Mouse (Mus musculus): ENCODE data around the gene Tcaf3.

Gene Tcaf3

DNA sequence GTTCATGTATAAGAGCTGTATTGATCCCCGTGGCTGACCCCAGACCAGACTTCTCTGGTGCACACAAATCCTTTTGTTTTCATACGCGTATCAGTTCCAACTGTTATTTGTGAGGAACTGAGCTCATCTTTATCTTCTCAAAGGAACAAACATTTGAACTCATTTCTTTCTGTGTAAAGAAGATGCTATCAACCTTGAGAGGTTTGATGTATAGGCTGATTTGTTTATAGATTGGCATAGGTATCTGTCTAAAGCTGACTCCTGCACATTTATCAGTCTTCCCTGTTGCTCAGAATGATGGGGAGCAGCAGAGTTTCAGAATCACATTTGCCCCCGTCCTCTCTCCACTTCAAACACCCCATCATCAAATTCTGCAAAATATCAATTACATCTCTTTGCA is at the start of gene Tcaf3:
Gene Tcaf3 (minus strand): TSS at position 101 of the 400 bp plus-strand sequence.
- no peak for DNase-seq (ENCODE audit: low read depth in 2 of 2, low spot score in 2 of 2)

DNA sequence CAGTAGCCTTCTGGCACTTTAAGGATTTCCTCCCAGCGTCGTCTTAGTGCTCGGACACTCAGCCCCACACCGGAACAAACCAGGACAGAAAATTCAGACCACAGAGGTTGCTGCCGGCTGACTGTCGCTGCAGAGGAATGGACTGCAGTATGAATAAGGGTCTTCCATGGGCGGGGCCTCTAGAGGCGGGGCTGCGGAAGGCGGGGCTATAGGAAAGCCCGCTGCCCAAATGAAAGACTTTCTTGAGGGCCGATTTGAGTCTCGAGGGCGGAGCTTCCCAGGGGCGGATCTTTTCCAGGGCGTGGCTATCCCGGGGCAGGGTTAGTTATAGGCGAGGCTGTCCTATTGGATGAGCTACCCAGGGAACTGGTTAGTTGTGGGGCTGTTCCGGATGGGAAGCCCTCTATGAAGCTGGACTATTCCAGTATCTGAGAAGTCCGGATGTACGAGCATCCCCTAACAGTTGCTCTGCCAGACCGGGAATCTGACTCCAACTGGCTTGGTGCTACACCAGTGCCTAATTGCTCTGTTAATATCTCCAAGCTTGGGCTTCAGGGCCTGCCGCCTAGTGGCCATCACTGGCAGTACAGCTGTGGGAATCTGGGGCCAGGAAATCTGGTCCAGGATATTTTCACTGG is 47.5 kb upstream of the Tcaf3 start, which contains the start of gene Tcaf2:
Gene Tcaf2 (minus strand): TSS at position 343 of the 638 bp plus-strand sequence.
- no peak for DNase-seq (ENCODE audit: low read depth in 2 of 2, low spot score in 2 of 2)

DNA sequence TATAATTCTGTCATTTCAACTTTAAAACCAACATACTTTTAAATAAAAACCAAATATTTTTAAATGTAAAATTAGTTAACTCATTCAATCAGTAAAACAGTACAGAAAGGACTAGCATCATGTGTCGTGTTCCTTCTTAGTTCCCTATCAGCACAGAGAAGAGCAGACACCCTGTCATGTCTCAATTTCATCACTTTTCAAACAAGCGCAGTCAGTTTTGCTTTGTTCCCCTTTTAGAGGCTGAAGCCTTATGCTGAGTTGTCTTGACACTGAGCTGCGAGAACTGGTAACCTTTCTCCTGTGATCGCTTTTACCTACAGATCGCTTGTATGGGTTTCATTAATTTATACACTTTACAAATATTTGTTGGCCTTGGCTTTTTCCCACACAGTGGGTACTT is 36.9 kb upstream of the Tcaf3 start:
- no peak for DNase-seq (ENCODE audit: low read depth in 2 of 2, low spot score in 2 of 2)

- DNase-seq (ENCODE audit: low read depth in 2 of 2, low spot score in 2 of 2): no peak
These were observed 33.9 kb upstream of the Tcaf3 start for GRCm38 (mm10) chr6:42631395-42631794.

- DNase-seq (ENCODE audit: low read depth in 2 of 2, low spot score in 2 of 2): no peak
These were observed 19.4 kb upstream of the Tcaf3 start for GRCm38 (mm10) chr6:42616904-42617303.

GRCm38 (mm10) chr6:42612218-42612617 is 14.7 kb upstream of the Tcaf3 start:
- DNase-seq (ENCODE audit: low read depth in 2 of 2, low spot score in 2 of 2): no peak

- no peak for DNase-seq (ENCODE audit: low read depth in 2 of 2, low spot score in 2 of 2)
These were observed 13.5 kb upstream of the Tcaf3 start for GRCm38 (mm10) chr6:42610954-42611522.

DNA sequence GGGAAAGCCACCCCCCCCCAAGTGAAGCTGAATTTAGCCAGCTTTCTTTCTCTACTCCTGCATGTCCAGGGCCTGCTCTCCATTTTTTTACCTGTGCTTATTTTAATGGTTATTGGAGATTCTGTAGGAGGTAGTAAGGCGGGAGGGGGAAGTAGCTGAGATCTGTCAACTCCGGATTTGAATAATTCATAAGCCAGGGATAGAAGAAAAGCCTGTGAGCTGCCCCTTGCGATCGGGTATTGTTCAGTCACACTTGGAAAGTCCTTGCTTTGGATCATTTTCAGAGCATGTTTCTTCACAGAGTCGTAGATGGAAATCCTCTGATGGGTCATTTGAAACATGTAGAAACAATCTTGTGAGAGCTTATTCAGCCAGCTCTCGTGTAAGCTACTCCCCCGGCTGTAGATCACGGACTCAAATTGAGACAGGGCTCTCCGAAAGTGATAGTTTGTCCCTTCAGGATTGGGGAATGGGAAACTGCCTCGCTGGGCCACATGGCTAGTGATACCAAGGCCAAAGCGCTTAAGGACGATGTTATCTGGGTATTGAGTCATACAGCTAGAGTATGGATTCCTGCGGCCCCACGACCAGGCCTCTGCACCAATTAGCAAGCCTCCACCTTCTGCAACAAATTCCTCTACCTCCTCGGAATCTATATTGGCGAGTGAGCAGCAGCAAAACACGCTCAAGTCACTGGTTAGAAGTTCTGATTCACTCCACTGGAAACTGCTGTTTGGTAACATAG is 4.2 kb downstream of the Tcaf3 start:
- DNase-seq (ENCODE audit: low read depth in 2 of 2, low spot score in 2 of 2): no peak

DNA sequence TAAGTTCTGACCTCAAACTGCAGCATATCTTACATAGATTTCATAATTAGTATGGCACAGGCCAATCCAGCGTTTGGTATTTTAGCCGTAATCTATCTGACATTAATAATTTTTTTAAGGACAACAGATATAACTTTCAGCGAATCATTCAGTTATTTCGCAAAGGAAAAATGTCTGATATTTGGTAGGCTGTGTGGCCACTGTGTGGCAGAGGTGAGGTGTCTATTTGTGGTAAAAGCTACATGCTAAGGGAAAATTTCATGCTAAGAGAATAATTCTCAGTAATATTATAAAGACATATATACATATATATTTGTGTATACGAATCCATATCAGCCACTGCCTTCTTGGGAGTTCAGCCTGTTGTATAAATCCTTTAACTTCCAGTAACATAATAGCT is 10.9 kb downstream of the Tcaf3 start:
- no peak for DNase-seq (ENCODE audit: low read depth in 2 of 2, low spot score in 2 of 2)

DNA sequence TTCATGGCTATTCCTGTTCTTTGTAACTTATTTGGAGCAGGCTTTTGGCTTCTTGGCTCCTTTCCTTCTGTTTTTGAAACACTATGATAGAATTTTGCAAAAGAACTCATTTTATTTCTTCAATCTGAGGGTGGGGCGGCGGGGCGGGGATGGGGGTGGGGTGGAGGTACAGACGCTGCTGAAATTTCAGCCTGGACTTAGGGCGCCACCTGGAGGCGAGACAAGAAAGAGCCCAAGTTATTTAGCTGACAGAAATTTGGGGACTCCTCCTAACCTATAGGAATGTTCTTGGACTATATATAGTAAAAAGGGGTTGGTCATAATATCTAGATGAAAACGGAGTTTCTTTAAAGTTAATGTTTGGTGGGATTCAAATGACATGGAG is 14.0 kb downstream of the Tcaf3 start:
- DNase-seq (ENCODE audit: low read depth in 2 of 2, low spot score in 2 of 2): peak in 1 of 2 experiments; percentile 9

- no peak for DNase-seq (ENCODE audit: low read depth in 2 of 2, low spot score in 2 of 2)
These were observed 14.6 kb downstream of the Tcaf3 start for GRCm38 (mm10) chr6:42582741-42583487.

DNA sequence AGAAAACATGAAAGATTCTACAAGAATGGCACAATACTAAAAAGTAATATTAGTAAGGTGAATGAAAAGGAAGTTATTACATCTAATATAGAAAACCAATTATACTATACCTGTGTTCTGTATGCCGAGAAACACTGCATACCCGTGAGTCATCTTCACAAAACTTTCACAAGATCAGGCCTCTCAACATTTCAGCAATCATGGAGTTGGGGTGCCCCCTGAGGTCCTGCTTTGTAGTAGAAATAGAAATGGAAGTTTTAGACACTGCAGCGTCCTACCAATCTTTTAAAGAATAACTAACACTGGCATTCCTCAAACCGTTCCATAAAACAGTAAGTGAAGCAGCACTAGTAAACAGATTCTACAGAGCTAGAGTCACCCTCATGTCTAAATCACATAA is 18.8 kb downstream of the Tcaf3 start:
- no peak for DNase-seq (ENCODE audit: low read depth in 2 of 2, low spot score in 2 of 2)

DNA sequence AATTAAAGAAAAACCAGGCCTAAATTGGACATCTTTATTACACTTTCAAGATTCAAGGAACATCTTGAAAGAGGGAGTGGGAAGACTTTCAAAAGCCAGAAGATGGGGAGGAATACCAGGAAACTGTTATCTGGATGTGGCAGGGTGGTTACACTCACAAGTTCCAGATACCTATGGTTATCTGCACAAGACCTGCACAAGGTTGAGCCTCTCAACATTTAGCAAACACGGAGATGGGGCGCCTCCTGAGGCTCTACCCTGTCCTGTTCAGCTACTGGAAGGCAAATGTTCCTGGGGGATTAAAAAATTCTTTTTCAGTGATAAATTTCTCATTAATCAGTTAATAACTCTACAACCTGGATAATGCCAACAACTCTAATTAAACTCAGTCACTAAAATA is 20.1 kb downstream of the Tcaf3 start:
- no peak for DNase-seq (ENCODE audit: low read depth in 2 of 2, low spot score in 2 of 2)

DNA sequence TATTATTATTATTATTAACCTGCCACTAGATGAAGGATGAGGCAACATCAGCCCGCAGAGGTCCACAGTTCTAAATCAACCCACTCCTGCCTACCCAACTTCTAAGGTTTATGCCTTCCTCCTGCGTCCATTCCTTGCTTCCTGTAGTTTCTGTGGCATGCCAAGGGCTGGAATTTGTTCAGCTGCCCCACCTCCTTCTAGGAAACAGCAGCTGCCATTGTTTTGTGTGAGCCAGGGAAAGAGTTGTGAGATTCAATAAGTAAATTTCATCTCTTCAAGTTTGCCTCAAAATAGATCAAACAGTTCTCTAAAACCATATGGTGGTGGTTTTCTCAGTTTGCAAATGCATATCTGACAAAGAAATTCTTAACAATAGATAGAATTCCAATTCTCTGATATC is 29.3 kb downstream of the Tcaf3 start:
- no peak for DNase-seq (ENCODE audit: low read depth in 2 of 2, low spot score in 2 of 2)

DNA sequence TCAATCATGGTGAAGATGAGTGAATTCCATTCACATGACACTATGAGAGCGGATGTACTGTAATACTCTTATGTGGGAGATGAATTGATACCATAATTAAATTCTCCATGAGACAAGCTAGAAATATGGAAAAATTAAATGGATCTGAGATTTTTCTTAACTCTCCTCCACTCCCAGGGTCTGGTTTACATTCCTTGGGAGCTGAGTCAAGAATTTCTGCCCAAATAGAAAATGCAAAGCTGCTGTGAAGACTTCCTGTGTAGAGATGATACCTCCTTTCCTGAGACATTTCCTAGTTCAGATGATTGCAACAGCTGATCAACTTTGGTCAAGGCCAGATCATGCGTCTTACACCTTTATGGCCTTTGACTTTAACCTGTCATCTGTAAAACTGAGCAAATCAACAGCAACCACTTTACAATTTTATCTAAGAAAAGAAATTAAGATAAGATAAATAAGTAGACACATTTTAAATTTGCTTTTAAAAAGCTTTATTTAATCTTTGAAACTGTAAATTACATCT is 31.4 kb downstream of the Tcaf3 start:
- no peak for DNase-seq (ENCODE audit: low read depth in 2 of 2, low spot score in 2 of 2)

- DNase-seq (ENCODE audit: low read depth in 2 of 2, low spot score in 2 of 2): no peak
These were observed 35.2 kb downstream of the Tcaf3 start for GRCm38 (mm10) chr6:42562280-42562679.

- DNase-seq (ENCODE audit: low read depth in 2 of 2, low spot score in 2 of 2): no peak
These were observed 36.6 kb downstream of the Tcaf3 start for GRCm38 (mm10) chr6:42560885-42561284.

DNA sequence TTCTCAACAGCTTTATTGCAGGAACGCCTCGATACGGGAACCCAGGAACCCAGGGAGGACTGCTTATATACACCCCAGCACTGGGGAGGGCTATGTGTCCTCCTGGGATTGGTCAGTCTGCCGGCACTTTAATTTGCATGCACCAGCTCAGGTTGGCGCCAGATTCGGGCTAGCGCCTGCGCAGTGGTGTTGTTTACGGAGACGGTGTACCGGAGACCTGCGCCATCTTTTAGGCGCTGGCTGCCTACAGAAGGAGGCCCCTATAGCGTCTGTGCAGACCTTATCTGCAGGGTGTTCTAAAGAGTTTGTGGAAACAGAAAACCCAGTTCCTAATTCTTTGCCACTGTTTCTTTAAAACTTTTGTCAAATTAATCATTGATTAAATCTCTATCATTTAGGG is 38.9 kb downstream of the Tcaf3 start:
- DNase-seq (ENCODE audit: low read depth in 2 of 2, low spot score in 2 of 2): no peak

- DNase-seq (ENCODE audit: low read depth in 2 of 2, low spot score in 2 of 2): no peak
These were observed 50.0 kb downstream of the Tcaf3 start, which contains the start of gene Olfr455 for GRCm38 (mm10) chr6:42547461-42547860. TSS of gene Olfr455 (minus strand) at chr6:42547587.

DNA sequence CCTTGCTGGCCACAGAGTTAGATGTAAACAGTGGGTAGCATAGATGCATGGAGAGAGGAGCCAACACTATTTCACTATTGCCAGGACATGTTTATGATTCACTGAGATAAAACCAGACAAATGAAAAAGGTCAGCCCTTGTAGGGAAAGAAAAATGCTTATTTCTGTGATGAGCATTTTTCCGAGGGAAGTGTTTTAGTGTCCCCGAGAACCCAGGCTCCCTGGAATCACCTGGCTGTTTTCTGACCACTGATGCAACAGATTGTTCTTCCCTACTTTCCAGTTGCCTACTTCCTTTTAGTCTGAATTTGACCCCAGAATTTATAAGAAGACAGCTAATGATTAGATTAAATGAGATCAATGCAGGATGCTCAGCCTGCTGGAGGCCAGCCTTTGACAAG is 51.3 kb downstream of the Tcaf3 start:
- no peak for DNase-seq (ENCODE audit: low read depth in 2 of 2, low spot score in 2 of 2)

DNA sequence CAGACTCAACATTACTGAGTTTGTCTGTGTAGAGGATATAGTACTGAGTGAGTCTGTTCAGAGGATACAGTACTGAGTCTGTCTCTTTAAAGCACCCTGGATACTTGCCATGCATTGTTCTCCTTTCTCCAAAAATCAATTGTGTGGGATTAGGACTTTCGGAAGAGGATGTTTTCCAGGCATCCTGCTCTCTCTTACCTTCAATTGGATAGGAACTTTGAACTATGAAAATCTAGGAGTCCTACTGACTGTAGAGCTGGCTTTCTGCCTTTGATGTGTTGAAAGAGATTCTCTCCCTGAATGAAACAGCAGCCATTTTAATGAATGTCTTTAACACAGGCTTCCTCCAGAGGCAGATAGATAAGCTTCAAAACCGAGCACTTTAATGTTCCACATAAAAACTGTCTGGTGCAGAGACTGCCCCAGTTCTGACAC is 52.0 kb downstream of the Tcaf3 start:
- no peak for DNase-seq (ENCODE audit: low read depth in 2 of 2, low spot score in 2 of 2)
